Mouse (Mus musculus): ENCODE measurements around the gene Mfap2. TPM values are rescaled to one million over a fixed set of nuclear protein-coding genes. Genes with fewer than 3 reads are reported as not detected.

Mfap2 gene
- polyA plus RNA-seq (2012; ENCODE audit: insufficient read depth, insufficient read length, missing spikeins), result not detected in 2 replicates

DNA sequence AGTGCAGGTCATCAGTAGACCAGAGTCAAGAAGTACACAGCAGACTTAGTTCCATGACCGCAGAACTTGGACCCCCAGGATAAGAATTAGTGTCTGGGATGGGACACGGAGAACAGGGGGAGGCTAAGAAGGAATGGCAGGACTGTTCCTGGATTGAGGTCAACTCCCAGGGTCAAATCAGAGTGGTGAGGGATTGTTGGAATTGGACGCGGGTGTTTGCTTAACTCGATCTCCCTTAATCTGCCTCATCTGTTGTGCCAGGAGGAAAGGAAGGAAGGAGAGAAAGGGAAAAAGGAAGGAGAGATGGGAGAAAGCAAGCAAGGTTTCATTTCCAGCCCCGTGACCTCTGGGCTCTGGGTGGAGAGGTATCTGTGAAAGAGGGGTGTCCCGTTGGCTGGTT lies at the start of gene Mfap2:
Gene Mfap2, plus strand, starts transcription at position 301 of the 400 bp plus-strand sequence.
- Histone ChIP-seq H3K4me3 (ENCODE audit: insufficient read depth, low read length) (no peak within 1 kb of the TSS), H3K27ac (ENCODE audit: insufficient read depth, low read depth, low read length) (no peak within 1 kb of the TSS), H3K4me1 (ENCODE audit: control insufficient read depth, insufficient read depth, low read length) (no peaks in the 10 kb centered on the region)
- TF ChIP-seq POLR2A (IDR thresholded peaks at IDR 0.05; ENCODE audit: borderline replicate concordance, low read depth, low read length), result no peak
- TF ChIP-seq CTCF (IDR thresholded peaks at IDR 0.05; ENCODE audit: low read depth, low read length), result no peak

DNA sequence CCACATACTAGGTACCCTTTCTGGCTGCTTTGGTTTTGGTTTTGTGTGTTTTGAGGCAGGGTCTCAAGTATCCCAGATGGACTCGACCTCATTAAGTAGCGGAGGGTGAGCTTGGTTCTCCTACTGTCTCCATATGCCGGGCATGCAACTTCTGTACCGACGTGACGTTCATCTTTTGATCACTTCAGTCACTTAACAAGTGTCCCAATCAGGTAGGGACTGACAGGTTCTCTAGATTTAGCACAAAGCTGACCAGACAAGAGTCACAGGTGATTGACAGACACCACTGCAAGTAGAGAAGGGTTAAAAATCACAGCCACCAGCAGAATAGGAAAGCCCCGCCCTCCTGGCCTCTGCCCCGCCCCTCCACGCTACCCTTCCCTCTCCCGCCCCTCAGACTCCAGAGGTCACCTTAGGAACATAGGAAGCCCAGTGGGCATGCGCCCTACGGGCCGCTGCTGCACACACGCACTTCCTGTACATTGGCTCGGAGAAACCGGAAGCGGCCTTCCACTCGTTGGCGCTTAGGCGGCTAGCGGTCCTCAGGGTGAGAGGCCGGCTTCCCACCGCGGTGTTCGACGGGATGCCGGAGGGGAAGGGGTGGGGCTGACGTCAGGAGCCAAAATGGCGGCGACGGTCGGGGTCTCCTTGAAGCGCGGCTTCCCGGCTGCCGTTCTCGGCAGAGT lies 49.3 kb upstream of the Mfap2 start, which contains the start of gene Sdhb:
Gene Sdhb, plus strand, starts transcription at position 423 of the 686 bp plus-strand sequence.
- TF ChIP-seq POLR2A (IDR thresholded peaks at IDR 0.05; ENCODE audit: borderline replicate concordance, low read depth, low read length) (no peak), CTCF (IDR thresholded peaks at IDR 0.05; ENCODE audit: low read depth, low read length) (no peak)
- Histone ChIP-seq H3K27ac (ENCODE audit: insufficient read depth, low read depth, low read length) (peak within 1 kb of the TSS; percentile 69), H3K4me3 (ENCODE audit: insufficient read depth, low read length) (peak within 1 kb of the TSS; percentile 79), H3K4me1 (ENCODE audit: control insufficient read depth, insufficient read depth, low read length) (peaks cover 43% of the 10 kb centered on the region)

DNA sequence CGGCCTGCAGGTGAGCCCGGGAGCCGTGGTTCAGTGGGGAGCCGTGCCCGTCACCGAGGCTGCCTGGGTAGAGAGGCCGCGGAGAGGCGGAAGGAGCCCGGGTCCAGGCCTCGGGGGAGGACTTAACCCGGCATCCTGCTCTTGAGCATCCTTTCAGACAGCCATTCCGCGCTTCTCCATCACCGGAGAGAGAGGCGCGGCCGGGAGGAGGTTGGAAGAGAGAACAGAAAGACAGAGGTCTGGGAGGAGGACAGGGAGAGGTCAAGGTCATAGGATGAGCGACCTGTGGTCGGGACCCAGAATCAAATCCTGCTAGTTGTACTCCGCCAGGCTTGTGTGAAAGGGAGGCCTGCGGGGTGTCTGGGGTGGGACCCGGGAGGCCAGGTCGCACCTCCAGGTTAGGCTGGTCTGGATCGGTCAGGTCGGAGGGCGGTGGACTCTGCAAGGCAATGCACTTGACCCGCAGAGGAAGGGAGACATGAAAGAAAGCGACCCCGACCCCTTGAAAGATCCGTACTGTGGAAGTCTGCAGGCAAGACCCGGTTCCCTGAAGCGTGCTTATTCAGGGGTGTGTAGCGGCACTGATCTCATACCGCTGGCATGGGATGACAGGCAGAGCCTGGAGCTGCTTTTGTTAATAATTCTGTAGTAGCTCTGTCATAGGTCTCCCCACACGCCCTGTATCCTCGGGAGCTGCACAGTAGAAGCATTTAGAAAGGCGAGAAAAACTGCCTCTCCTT lies 48.6 kb upstream of the Mfap2 start:
- no peak for TF ChIP-seq CTCF (IDR thresholded peaks at IDR 0.05; ENCODE audit: low read depth, low read length)
- TF ChIP-seq POLR2A (IDR thresholded peaks at IDR 0.05; ENCODE audit: borderline replicate concordance, low read depth, low read length), result no peak
- Histone ChIP-seq H3K4me3 (ENCODE audit: insufficient read depth, low read length) (peak overlapping the region; percentile 79), H3K4me1 (ENCODE audit: control insufficient read depth, insufficient read depth, low read length) (peaks cover 43% of the 10 kb centered on the region), H3K27ac (ENCODE audit: insufficient read depth, low read depth, low read length) (peak overlapping the region; percentile 69)

DNA sequence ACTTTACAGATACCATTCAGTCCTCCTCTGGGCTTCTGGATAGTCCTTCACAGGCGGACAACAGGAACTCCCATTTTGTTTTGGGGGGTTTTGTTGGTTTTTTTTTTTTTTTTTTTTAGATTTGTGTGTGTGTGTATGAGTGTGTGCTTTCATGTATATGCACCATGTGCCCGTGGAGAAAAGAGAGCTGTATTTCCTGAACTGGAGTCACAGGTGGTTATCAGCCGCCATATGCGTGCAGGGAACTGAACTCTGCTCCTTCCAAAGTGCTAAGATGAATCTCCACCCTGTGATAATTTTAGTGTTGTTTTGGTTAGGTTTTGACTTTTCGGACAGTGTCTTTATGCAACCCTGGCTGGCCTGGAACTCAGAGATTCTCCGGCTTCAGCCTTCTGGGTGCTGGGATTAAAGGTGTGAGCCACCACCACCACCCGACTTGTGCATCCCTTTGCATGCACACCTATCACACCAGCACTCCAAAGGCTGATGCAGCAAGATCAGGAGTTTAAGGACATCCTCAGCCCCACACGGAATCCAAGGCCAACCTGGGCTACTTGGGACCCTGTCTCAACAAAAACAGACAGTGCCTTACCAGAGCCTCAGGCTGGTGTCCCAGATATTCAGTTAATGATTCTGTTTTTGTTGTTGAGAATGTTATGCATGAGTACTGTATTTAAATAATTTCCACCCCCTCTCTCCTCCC lies 47.9 kb upstream of the Mfap2 start:
- H3K4me3 ChIP-seq (ENCODE audit: insufficient read depth, low read length), result peak overlapping the region; percentile 79
- H3K4me1 ChIP-seq (ENCODE audit: control insufficient read depth, insufficient read depth, low read length), result peaks cover 43% of the 10 kb centered on the region
- H3K27ac ChIP-seq (ENCODE audit: insufficient read depth, low read depth, low read length), result peak overlapping the region; percentile 69
- no peak for TF ChIP-seq CTCF (IDR thresholded peaks at IDR 0.05; ENCODE audit: low read depth, low read length)
- no peak for TF ChIP-seq POLR2A (IDR thresholded peaks at IDR 0.05; ENCODE audit: borderline replicate concordance, low read depth, low read length)

DNA sequence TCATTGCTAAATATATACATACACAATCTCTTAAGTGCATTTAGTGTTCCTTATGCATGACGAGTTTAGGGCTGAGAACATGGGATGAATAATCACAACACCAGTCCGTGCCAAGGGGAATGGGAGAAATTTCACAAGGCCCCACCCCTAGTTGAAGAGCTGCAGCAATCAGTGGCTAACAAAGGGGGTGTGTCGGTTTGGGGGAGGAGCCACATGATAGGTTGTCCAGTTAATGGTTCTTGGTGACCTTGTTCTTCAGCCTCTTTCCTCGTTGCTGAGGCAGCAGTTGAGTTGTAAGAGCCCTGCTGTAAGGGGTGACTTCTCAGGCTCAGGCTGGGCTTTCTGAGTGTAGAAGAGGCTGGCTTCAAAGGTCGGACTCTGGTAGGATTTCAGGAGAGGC lies 47.3 kb upstream of the Mfap2 start:
- H3K4me1 ChIP-seq (ENCODE audit: control insufficient read depth, insufficient read depth, low read length), result peaks cover 43% of the 10 kb centered on the region
- peak overlapping the region; percentile 81 for H3K27ac ChIP-seq (ENCODE audit: insufficient read depth, low read depth, low read length)
- peak overlapping the region; percentile 19; the same call in 1 of the 2 replicates for H3K4me3 ChIP-seq (ENCODE audit: insufficient read depth, low read length)
- TF ChIP-seq CTCF (IDR thresholded peaks at IDR 0.05; ENCODE audit: low read depth, low read length) (no peak), POLR2A (IDR thresholded peaks at IDR 0.05; ENCODE audit: borderline replicate concordance, low read depth, low read length) (no peak)

DNA sequence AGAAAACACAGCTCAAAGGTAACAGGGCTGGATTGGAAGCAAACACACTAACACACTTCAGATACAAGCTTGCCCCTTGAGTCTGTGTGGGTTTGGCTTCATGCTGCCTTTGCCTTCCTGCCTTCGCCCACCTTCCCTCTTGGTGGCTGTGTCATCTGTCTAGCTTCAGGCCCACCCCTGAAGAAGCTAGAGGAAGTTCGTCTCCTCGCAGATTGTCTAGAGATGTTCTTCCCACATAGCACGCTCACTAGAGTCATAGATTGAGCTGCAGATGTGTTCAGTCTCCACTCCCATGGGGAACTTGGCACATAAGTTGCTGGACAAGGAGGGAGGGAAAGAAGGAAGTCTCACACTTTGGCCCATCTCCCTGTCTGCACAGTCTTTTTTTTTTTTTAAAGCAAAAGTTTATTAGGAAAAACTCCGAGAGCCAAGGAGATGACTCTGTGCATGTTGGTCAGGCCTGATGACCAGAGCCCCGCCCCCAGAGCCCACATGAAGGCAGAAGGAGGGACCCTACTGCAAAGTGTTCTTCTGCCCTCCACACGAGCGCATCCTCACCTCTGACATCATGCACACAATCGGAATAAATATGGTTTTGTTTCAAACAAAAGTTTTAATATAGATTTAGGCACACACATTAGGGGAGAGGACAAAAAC lies 46.1 kb upstream of the Mfap2 start:
- Histone ChIP-seq H3K27ac (ENCODE audit: insufficient read depth, low read depth, low read length) (peak overlapping the region; percentile 81), H3K4me1 (ENCODE audit: control insufficient read depth, insufficient read depth, low read length) (peaks cover 39% of the 10 kb centered on the region), H3K4me3 (ENCODE audit: insufficient read depth, low read length) (peak overlapping the region; percentile 1; the same call in 1 of the 2 replicates)
- no peak for TF ChIP-seq CTCF (IDR thresholded peaks at IDR 0.05; ENCODE audit: low read depth, low read length)
- no peak for TF ChIP-seq POLR2A (IDR thresholded peaks at IDR 0.05; ENCODE audit: borderline replicate concordance, low read depth, low read length)

DNA sequence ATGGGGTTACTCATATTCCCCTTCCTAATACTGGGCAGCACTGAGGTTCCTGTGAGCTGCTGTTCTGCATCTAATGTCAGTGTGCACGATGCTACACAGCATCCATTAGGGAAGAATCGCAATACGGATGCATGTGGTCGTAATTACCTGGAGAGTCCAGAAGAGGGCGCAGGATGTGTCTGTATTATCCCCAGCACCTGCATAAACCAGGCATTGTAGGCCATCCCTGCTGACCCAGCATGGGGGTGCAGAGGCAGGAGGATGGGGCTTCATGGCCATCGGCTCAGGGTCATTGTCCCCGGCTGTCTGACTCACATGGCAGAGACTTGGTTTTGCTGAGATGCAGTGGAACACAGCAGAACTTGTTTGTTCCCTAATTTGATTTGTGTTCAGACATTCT lies 45.6 kb upstream of the Mfap2 start:
- Histone ChIP-seq H3K4me1 (ENCODE audit: control insufficient read depth, insufficient read depth, low read length) (peaks cover 38% of the 10 kb centered on the region), H3K27ac (ENCODE audit: insufficient read depth, low read depth, low read length) (peak overlapping the region; percentile 81), H3K4me3 (ENCODE audit: insufficient read depth, low read length) (peak overlapping the region; percentile 1; the same call in 1 of the 2 replicates)
- TF ChIP-seq POLR2A (IDR thresholded peaks at IDR 0.05; ENCODE audit: borderline replicate concordance, low read depth, low read length), result no peak
- TF ChIP-seq CTCF (IDR thresholded peaks at IDR 0.05; ENCODE audit: low read depth, low read length), result peak; percentile 74

DNA sequence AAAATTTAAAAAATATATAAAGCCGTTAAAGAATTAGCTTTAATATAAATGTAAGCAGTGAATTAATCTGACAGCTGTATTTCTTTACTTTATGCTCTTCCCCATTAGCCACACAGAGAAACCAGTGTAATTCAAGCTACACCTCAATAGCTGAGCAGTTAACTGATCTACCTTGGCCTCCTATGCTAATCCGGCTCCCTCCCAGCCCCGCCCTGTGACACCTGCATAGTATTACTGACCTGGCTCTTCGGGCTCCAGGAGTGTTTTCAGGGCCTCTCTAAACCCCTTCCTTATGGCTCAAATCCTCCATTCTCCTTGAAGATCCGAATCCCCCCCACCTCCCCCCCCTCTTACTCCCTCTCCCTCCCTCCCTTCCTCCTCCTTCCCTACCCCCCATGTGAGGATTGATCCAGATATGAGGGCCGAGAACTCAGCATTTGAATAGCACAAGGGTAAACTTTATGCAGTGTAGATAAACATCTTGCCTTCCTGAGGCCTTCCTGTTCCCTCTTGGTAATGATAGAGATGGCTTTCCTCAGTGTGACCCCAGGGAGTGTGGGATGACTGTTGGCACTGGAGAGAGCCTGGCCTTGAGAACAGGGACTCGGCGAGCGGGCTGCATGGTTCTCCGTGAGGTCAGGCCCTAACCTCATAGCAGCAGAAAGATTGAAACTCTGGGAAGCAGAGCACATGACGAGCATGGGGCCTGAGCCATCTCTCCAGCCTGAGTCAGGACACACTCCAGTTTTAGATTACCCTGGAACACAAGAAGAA lies 42.6 kb upstream of the Mfap2 start:
- Histone ChIP-seq H3K27ac (ENCODE audit: insufficient read depth, low read depth, low read length) (no peak overlapping the region), H3K4me3 (ENCODE audit: insufficient read depth, low read length) (no peak overlapping the region), H3K4me1 (ENCODE audit: control insufficient read depth, insufficient read depth, low read length) (peaks cover 35% of the 10 kb centered on the region)
- TF ChIP-seq POLR2A (IDR thresholded peaks at IDR 0.05; ENCODE audit: borderline replicate concordance, low read depth, low read length) (no peak), CTCF (IDR thresholded peaks at IDR 0.05; ENCODE audit: low read depth, low read length) (no peak)
